Mouse (Mus musculus) thymus, adult 2 months (tissue): ENCODE results near the gene Fgf2. TPM values are rescaled to one million over a fixed set of nuclear protein-coding genes. Genes with fewer than 3 reads are reported as not detected.

ENCODE experiments used
- DNase-seq: peaks from one replicate; pipeline ENCODE4 v3.0.0; 2021
- H3K27ac ChIP-seq: fragments of 200-500 bp; 2 replicates; pipeline ENCODE4 v1.5.1; 2012; ENCODE audit warnings: low read length, control low read depth; ENCODE audit not compliant: control insufficient read depth, insufficient read depth
- H3K27me3 ChIP-seq: fragments of 200-500 bp; 2 replicates; pipeline ENCODE4 v1.6.1; 2012; ENCODE audit warnings: mild to moderate bottlenecking, low read length, moderate library complexity, mixed read lengths; ENCODE audit not compliant: control insufficient read depth, insufficient read depth
- H3K36me3 ChIP-seq: fragments of 200-500 bp; 2 replicates; pipeline ENCODE4 v1.6.1; 2012; ENCODE audit warnings: mild to moderate bottlenecking, low read length, moderate library complexity; ENCODE audit not compliant: control insufficient read depth, insufficient read depth
- H3K4me1 ChIP-seq: fragments of 200-500 bp; replicated peaks from 2 replicates; pipeline ENCODE4 v1.6.1; 2012; ENCODE audit warnings: low read length; ENCODE audit not compliant: control insufficient read depth, insufficient read depth
- H3K4me3 ChIP-seq: fragments of 200-500 bp; 2 replicates; pipeline ENCODE4 v1.5.1; 2012; ENCODE audit warnings: mild to moderate bottlenecking, low read length, control low read depth, moderate library complexity; ENCODE audit not compliant: control insufficient read depth, insufficient read depth
- CTCF ChIP-seq: fragments of 200-500 bp; IDR thresholded peaks from 2 replicates; pipeline ENCODE4 v1.5.1; 2012; ENCODE audit warnings: mild to moderate bottlenecking, control low read depth, low read length, moderate library complexity, borderline replicate concordance; ENCODE audit not compliant: control insufficient read depth, poor library complexity, insufficient read depth; ENCODE audit errors: extremely low read depth
- POLR2A ChIP-seq: fragments of 200-500 bp; IDR thresholded peaks from 2 replicates; pipeline ENCODE4 v1.6.1; 2012; ENCODE audit warnings: mild to moderate bottlenecking, low read length, control low read depth, moderate library complexity; ENCODE audit not compliant: control insufficient read depth, poor library complexity, insufficient read depth; ENCODE audit errors: extremely low read depth
- WGBS: fragments of 180-500 bp; shearing (Covaris S2); methylation state at CpG from one replicate; pipeline ENCODE4 v1.1.7; 2018; 5-methylcytosine and 5-hydroxymethylcytosine counted together
- polyA plus RNA-seq: library from polyadenylated mRNA; depleted of rRNA; stranded (reverse); fragments of >200 nt; gene quantifications from 2 replicates; pipeline ENCODE4 v1.2.3, GENCODE M21; 2012

Fgf2 gene
- polyA plus RNA-seq, 1 experiment: 0.66 TPM

- TF ChIP-seq CTCF (no peak), POLR2A (no peak)
- WGBS: 47% methylated on average over 6 of the region's 6 CpGs
- Histone ChIP-seq H3K4me3 (no peak overlapping the region), H3K27me3 (no peaks in the 10 kb centered on the region), H3K36me3 (no peaks in the 10 kb centered on the region), H3K27ac (no peak overlapping the region), H3K4me1 (no peaks in the 10 kb centered on the region)
- no peak for DNase-seq
Observed at GRCm38 (mm10) chr3:37331999-37332449, 16.1 kb upstream of the Fgf2 start.

DNA sequence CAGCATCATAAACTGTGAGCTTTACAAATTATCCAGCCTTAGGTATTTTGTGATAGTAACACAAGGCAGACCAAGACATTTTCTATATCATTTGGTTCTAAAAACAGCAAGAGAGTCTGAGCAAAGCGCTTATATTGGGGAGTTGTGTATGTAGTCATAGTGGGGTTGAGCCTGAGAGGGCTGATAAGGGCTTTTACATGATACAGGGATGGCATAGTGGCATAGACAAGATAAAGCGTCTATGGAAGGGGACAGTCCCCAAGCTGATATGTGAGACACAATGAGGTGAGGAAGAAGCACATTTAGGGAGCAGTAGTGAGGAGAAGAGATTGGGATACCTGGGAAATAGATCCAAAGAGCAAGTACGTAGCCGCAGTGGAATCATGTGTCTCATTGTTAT, 14.1 kb upstream of the Fgf2 start:
- Histone ChIP-seq H3K36me3 (no peaks in the 10 kb centered on the region), H3K4me3 (no peak overlapping the region), H3K4me1 (no peaks in the 10 kb centered on the region), H3K27ac (no peak overlapping the region), H3K27me3 (no peaks in the 10 kb centered on the region)
- WGBS: 92% methylated on average over 4 of the region's 4 CpGs
- TF ChIP-seq CTCF (no peak), POLR2A (no peak)
- DNase-seq: no peak

DNA sequence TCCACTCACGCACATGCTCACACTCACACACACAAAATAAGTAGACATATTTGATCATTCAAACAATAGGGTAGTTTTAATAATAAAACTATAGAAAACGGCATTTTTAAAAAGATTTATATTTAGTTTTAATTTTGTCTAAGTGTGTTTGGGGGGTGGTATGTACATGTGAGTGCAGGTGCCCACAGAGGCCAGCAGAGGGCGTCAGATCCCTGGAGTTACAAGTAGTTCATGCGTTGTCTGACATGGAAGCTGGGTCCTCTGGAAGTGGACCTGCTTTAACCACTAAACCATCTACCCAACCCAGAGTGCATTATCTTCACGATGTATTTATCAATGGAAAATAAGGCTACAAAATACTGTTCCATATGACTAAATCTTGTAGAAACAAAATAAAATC, 7.0 kb upstream of the Fgf2 start:
- Histone ChIP-seq H3K27ac (no peak overlapping the region), H3K4me1 (no peaks in the 10 kb centered on the region), H3K4me3 (no peak overlapping the region), H3K27me3 (no peaks in the 10 kb centered on the region; the same call in 1 of the 2 replicates), H3K36me3 (no peaks in the 10 kb centered on the region)
- DNase-seq: no peak
- no peak for TF ChIP-seq POLR2A
- no peak for TF ChIP-seq CTCF
- WGBS: 82% methylated on average over 5 of the region's 5 CpGs

DNA sequence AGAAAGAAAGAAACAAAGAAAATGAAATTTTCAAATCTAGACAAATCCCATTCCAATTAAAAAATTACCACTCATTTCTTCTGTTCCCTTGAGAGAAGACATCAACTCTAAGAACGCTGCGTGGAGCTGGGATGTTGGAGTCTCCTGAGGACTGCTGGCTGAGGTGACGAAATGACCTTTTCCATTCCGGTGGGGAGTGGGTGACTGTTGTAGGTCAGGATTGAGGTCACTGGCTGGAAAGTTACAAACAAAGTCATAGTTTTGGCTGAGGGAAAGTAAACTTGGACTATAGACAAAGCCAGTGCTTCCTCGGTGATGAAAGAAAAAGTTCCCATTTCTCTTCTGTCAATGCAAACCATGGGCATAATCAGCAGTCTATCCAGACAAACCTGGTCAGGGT, 5.3 kb upstream of the Fgf2 start:
- Histone ChIP-seq H3K27ac (no peak overlapping the region), H3K4me1 (peaks cover 3% of the 10 kb centered on the region; the same call in 1 of the 2 replicates), H3K36me3 (no peaks in the 10 kb centered on the region), H3K27me3 (peaks cover 4% of the 10 kb centered on the region), H3K4me3 (no peak overlapping the region)
- DNase-seq: no peak
- WGBS: 94% methylated on average over 5 of the region's 5 CpGs
- TF ChIP-seq CTCF (no peak), POLR2A (no peak)

DNA sequence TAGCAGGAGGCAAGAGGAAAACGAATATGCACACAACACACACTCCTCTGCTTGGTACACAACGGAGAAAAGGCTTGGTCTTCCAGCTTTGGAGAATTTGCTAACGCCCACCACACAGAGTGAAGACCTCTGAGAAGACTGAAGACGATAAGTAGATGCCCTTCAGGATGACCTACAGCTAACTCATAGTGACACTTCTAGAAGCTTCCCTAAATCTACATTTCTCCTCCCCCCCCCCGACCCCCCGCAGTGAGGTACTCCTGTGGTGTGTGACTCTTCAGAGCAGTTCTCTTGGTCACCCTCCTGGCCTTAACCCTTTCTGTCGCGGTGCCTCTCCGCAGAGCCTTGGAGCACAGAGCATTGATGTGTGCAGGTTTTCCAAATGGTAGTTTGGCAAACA, 475 bp upstream of the Fgf2 start:
- no peak for DNase-seq
- H3K36me3 ChIP-seq: no peaks in the 10 kb centered on the region
- 40% methylated on average over 9 of the region's 9 CpGs for WGBS
- peaks cover 16% of the 10 kb centered on the region for H3K27me3 ChIP-seq
- H3K27ac ChIP-seq: no peak overlapping the region
- peaks cover 5% of the 10 kb centered on the region; the same call in 1 of the 2 replicates for H3K4me1 ChIP-seq
- TF ChIP-seq POLR2A (no peak), CTCF (no peak)
- no peak overlapping the region for H3K4me3 ChIP-seq

- WGBS: 24% methylated on average over 8 of the region's 8 CpGs
- peaks cover 5% of the 10 kb centered on the region; the same call in 1 of the 2 replicates for H3K4me1 ChIP-seq
- TF ChIP-seq POLR2A (no peak), CTCF (no peak)
- peaks cover 16% of the 10 kb centered on the region for H3K27me3 ChIP-seq
- H3K27ac ChIP-seq: no peak overlapping the region
- DNase-seq: no peak
- peak overlapping the region; percentile 31; the same call in 1 of the 2 replicates for H3K4me3 ChIP-seq
- no peaks in the 10 kb centered on the region for H3K36me3 ChIP-seq
Observed at GRCm38 (mm10) chr3:37349166-37349548, 1.0 kb downstream of the Fgf2 start.

GRCm38 (mm10) chr3:37350386-37350785, 2.2 kb downstream of the Fgf2 start:
- H3K27me3 ChIP-seq: peaks cover 16% of the 10 kb centered on the region
- 76% methylated on average over 7 of the region's 7 CpGs for WGBS
- no peak overlapping the region for H3K4me3 ChIP-seq
- TF ChIP-seq POLR2A: no peak
- no peak for TF ChIP-seq CTCF
- no peak overlapping the region for H3K27ac ChIP-seq
- no peaks in the 10 kb centered on the region for H3K36me3 ChIP-seq
- DNase-seq: no peak
- H3K4me1 ChIP-seq: peaks cover 5% of the 10 kb centered on the region; the same call in 1 of the 2 replicates
